Mouse (Mus musculus) CD4-positive, CD25-positive, alpha-beta regulatory T cell, adult 2 months (primary cell): ENCODE measurements around the gene Ifi211.
"Not testable (repeated sequence)": the region's sequence is repeated elsewhere in the genome, so short reads cannot be mapped to it uniquely, and the experiment has no call there.

Source experiments
- DNase-seq: peaks from one replicate; pipeline ENCODE4 v3.0.0-alpha.2; 2012; ENCODE audit warnings: low read depth, low spot score

The Ifi211 gene

GRCm38 (mm10) chr1:173912548-173913255 is at the start of gene Ifi211:
Gene Ifi211 (minus strand): TSS chr1:173913046.
- DNase-seq, result not testable (repeated sequence)

- not testable (repeated sequence) for DNase-seq
Measured at GRCm38 (mm10) chr1:173961491-173961890, 48.6 kb upstream of the Ifi211 start.

GRCm38 (mm10) chr1:173959998-173960397 is 47.2 kb upstream of the Ifi211 start:
- DNase-seq, result not testable (repeated sequence)

GRCm38 (mm10) chr1:173955839-173956527 is 43.1 kb upstream of the Ifi211 start:
- not testable (repeated sequence) for DNase-seq

GRCm38 (mm10) chr1:173955071-173955796 is 42.4 kb upstream of the Ifi211 start:
- DNase-seq, result no peak

- no peak for DNase-seq
Measured at GRCm38 (mm10) chr1:173953563-173953962, 40.7 kb upstream of the Ifi211 start.

- DNase-seq, result peak; percentile 38
Measured at GRCm38 (mm10) chr1:173949044-173949443, 36.2 kb upstream of the Ifi211 start.

- DNase-seq, result peak; percentile 32
Measured at GRCm38 (mm10) chr1:173942780-173943066, 29.9 kb upstream of the Ifi211 start.

GRCm38 (mm10) chr1:173941924-173942779 is 29.3 kb upstream of the Ifi211 start, which contains the start of the genes Mndal and Ifi203:
Gene Mndal (minus strand): TSS chr1:173942491.
Gene Ifi203 (minus strand): TSS chr1:173942672.
- peak; percentile 32 for DNase-seq

- DNase-seq, result not testable (repeated sequence)
Measured at GRCm38 (mm10) chr1:173941522-173941921, 28.7 kb upstream of the Ifi211 start.

GRCm38 (mm10) chr1:173919279-173919678 is 6.4 kb upstream of the Ifi211 start:
- not testable (repeated sequence) for DNase-seq

GRCm38 (mm10) chr1:173914559-173914958 is 1.7 kb upstream of the Ifi211 start:
- DNase-seq, result no peak

GRCm38 (mm10) chr1:173913256-173913791 is 478 bp upstream of the Ifi211 start:
- DNase-seq, result not testable (repeated sequence)

GRCm38 (mm10) chr1:173911808-173912464 is 910 bp downstream of the Ifi211 start:
- DNase-seq, result no peak

- not testable (repeated sequence) for DNase-seq
Measured at GRCm38 (mm10) chr1:173908390-173908789, 4.5 kb downstream of the Ifi211 start.

- DNase-seq, result peak; percentile 74
Measured at GRCm38 (mm10) chr1:173905885-173906284, 7.0 kb downstream of the Ifi211 start.

GRCm38 (mm10) chr1:173889741-173890140 is 23.1 kb downstream of the Ifi211 start:
- DNase-seq, result not testable (repeated sequence)

- not testable (repeated sequence) for DNase-seq
Measured at GRCm38 (mm10) chr1:173887026-173887787, 25.6 kb downstream of the Ifi211 start.

GRCm38 (mm10) chr1:173880004-173880666 is 32.7 kb downstream of the Ifi211 start:
- peak; percentile 41 for DNase-seq
